Mouse (Mus musculus) E14TG2a.4 (cell line): ENCODE measurements around the gene Usp4.

Source experiments
- CTCF ChIP-seq: conservative IDR thresholded peaks from 2 replicates; pipeline ENCODE4 v1.5.1; 2014; ENCODE audit warnings: low read length
- POU5F1 ChIP-seq: IDR thresholded peaks from 2 replicates; pipeline ENCODE4 v1.6.1; 2014; ENCODE audit warnings: low read length, borderline replicate concordance

GRCm38 (mm10) chr9:108341139-108341475, 6.5 kb upstream of the Usp4 start:
- TF ChIP-seq CTCF (no peak), POU5F1 (no peak)
